Mouse (Mus musculus): Measurements from ENCODE around the gene Trir.
A peak's percentile ranks its signal among the peaks of the same experiment; 100 is the strongest.

Trir gene

GRCm38 (mm10) chr8:85037366-85037680 lies 10.7 kb downstream of the Trir start:
- no peak for DNase-seq

- DNase-seq, result peak; percentile 28 to 66
Observed at GRCm38 (mm10) chr8:85037681-85038531, 11.3 kb downstream of the Trir start.

- DNase-seq, result no peak
Observed at GRCm38 (mm10) chr8:85043619-85044018, 17.0 kb downstream of the Trir start.

GRCm38 (mm10) chr8:85057367-85057766 lies 30.7 kb downstream of the Trir start:
- DNase-seq, result no peak

- peak; percentile 94 to 95 for DNase-seq
Observed at GRCm38 (mm10) chr8:85059879-85060616, 33.4 kb downstream of the Trir start, which contains the start of gene Fbxw9. TSS of gene Fbxw9 (plus strand) at chr8:85060055.

- DNase-seq, result no peak
Observed at GRCm38 (mm10) chr8:85062603-85063002, 36.0 kb downstream of the Trir start.

- DNase-seq, result peak; percentile 85 to 92
Observed at GRCm38 (mm10) chr8:85065213-85065612, 38.6 kb downstream of the Trir start.

GRCm38 (mm10) chr8:85067155-85067554 lies 40.5 kb downstream of the Trir start:
- no peak for DNase-seq

- DNase-seq, result no peak
Observed at GRCm38 (mm10) chr8:85067982-85068381, 41.4 kb downstream of the Trir start, which contains the start of gene Gm5741. TSS of gene Gm5741 (minus strand) at chr8:85067982.

GRCm38 (mm10) chr8:85071041-85071440 lies 44.4 kb downstream of the Trir start:
- DNase-seq, result peak in 1 of 2 experiments; percentile 46

- peak; percentile 94 to 95 for DNase-seq
Observed at GRCm38 (mm10) chr8:85071514-85072281, 45.1 kb downstream of the Trir start, which contains the start of gene Dhps. TSS of gene Dhps (plus strand) at chr8:85071757.

- DNase-seq, result no peak
Observed at GRCm38 (mm10) chr8:85072364-85072929, 45.8 kb downstream of the Trir start.

- no peak for DNase-seq
Observed at GRCm38 (mm10) chr8:85073041-85073612, 46.5 kb downstream of the Trir start.

- no peak for DNase-seq
Observed at GRCm38 (mm10) chr8:85074167-85074566, 47.5 kb downstream of the Trir start.

GRCm38 (mm10) chr8:85074617-85075016 lies 48.0 kb downstream of the Trir start:
- DNase-seq, result no peak

GRCm38 (mm10) chr8:85076001-85076400 lies 49.4 kb downstream of the Trir start:
- DNase-seq, result peak; percentile 75 to 79

- peak; percentile 81 to 86 for DNase-seq
Observed at GRCm38 (mm10) chr8:85076993-85077392, 50.4 kb downstream of the Trir start.
